Mouse (Mus musculus): ENCODE measurements around the gene Ltbr. TPM values are rescaled to one million over a fixed set of nuclear protein-coding genes. Genes with fewer than 3 reads are reported as not detected.

Gene Ltbr
- 10 to 100 TPM; 11.1 to 13.0 TPM for total RNA-seq (2021)
- long read RNA-seq, partial matches to known transcripts, result 2 of 5 reads
- long read RNA-seq, other reads (novel, unspliced or antisense), result 0 of 5 reads

DNA sequence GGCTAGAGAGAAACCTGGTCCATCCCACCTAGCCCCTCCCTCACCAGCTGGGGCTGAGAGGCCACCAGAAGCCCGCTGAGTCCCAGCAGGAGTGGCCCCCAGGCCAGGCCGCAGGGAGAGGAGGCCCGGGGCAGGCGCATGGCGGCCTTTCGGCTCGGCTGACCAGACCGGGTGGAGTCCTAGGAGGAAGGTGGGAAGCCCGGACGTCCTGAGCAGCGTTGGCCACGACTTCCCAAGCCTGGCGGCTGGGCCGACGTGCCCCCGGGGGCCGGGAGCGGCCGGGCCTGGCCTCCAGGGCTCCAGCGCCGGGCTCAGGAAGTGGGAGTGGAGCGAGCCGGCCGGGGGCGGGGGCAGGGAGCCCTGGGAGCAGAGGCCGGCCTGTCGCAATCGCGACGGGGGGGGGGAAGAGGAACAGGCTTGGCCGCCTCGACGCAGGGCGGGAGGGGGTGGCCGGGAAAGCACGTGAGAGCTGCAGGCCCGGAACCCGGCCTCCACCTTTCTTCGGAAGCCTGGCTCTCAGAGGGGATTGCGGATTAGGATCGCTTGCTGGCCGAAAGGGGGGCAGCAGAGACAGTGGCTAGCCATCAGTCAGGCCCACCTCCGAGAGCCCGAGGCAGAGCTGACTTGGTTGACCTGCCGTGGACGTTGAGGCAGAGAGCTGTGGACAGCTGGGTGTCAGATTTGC is at the start of gene Ltbr:
Gene Ltbr (minus strand): TSS at position 340 of the 685 bp plus-strand sequence.
- peak; percentile 50 to 63 for DNase-seq (ENCODE audit: low spot score in 2 of 2)

DNA sequence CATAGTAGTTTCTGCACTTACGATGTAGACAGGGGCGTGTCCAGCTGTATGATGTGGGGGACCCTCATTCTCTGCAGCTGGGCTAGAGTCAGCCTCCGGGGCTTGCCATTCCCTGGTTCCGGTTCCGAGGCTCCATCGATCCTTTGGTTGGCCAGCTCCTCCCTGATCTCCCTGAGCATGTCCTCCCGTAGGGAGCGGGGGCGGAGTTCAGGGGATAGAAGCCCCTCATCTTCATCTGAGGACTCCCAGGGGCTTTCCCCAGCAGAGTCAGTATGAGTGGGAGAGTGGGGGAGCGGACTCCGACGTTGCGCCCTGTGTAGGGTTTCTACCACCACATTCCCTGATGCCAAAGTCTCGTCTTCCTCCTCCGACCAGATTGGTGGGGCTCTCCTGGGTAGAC is 49.3 kb upstream of the Ltbr start:
- DNase-seq (ENCODE audit: low spot score in 2 of 2), result no peak

DNA sequence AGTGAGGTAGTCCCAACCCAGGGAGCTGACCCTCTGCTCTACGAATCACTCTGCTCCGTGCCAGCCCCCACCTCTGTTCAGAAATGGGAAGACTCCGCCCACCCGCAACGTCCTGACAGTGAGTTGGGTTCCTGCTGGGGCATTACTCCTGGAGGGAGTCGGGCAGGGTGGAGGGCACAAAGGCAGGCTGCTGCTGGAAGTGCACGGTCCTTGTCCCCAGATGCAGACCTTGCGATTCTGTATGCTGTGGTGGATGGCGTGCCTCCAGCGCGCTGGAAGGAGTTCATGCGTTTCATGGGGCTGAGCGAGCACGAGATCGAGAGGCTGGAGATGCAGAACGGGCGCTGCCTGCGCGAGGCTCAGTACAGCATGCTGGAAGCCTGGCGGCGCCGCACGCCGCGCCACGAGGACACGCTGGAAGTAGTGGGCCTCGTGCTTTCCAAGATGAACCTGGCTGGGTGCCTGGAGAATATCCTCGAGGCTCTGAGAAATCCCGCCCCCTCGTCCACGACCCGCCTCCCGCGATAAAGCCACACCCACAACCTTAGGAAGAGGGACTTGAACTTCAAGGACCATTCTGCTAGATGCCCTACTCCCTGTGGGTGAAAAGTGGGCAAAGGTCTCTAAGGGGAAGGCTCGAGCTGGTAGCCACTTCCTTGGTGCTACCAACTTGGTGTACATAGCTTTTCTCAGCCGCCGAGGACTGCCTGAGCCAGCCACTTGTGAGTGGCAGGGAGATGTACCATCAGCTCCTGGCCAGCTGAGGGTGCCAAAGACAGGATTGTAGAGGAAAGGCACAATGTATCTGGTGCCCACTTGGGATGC is 48.0 kb upstream of the Ltbr start:
- peak; percentile 53 to 61 for DNase-seq (ENCODE audit: low spot score in 2 of 2)

DNA sequence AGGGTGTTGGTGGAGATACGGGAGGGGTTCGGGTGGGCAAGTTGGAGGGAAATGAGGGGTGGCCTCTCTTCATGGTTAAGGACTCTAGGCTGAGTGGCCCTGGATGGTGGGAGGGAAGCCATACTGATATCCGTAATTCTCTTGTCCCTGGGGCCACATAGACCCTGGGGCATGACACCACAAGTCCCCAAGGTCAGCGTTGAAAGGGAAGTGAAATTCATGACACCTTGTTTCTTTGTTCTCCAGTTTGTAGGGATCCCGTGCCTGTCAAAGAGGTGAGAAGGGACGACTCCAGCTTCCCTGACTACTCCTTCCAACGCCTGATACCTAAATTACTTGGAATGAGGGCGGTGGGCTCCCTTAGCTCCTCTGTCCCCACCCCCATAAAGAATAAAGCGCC is 47.2 kb upstream of the Ltbr start:
- DNase-seq (ENCODE audit: low spot score in 2 of 2), result no peak

DNA sequence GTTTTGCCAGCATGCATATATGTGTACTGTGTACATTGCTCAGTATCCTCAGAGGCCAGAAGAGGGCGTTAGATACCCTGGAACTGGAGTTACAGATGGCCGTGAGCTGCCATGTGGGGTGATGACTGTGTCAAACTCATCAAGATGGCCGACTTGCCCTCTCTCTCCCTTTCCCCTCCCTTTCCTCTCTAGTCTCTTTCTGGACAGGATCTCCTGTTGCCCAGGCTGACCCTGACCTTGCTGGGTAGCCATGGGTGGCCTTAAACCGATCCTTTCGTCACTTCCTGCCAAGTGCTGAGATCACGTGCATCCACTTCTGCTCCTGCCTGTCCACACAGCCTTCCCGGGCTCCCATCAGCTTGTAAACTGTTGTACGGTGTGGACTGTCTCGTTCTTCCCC is 46.3 kb upstream of the Ltbr start:
- DNase-seq (ENCODE audit: low spot score in 2 of 2), result no peak

DNA sequence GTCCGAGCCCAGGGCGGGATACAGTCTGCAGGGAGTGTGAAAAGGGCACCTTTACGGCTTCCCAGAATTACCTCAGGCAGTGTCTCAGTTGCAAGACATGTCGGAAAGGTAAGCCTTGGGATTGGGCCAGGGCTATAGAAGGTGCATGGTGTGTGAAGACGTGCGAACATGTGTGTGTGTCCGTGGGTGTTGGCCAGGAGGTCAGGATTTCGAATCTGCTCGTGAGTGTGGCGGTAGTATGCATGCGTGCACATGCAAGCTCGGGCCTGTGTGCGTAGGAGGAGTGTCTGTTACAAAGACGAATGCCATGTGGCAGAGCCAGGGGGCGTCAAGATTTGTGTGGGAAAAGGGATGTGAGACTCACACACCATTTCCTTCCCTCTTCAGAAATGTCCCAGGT is 43.6 kb upstream of the Ltbr start:
- DNase-seq (ENCODE audit: low spot score in 2 of 2), result no peak

DNA sequence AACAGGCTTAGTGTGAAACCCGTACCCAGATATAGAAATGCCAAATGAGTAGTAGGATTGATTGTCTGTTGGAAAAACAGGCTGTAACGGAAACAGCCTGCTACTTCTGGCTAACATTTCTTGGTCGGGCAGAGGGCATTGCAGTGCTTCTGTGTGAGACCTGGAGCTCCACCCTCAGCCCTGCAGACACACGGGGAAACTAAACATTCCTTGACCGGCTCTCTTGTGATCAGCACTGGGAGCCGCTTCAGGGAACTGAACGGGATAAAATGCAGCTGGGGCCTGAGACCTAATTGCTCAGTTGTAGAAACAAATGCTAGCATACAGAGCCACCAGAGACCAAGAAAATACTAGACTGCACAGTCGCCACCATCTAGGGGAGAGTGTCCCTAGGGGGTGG is 42.6 kb upstream of the Ltbr start:
- no peak for DNase-seq (ENCODE audit: low spot score in 2 of 2)

DNA sequence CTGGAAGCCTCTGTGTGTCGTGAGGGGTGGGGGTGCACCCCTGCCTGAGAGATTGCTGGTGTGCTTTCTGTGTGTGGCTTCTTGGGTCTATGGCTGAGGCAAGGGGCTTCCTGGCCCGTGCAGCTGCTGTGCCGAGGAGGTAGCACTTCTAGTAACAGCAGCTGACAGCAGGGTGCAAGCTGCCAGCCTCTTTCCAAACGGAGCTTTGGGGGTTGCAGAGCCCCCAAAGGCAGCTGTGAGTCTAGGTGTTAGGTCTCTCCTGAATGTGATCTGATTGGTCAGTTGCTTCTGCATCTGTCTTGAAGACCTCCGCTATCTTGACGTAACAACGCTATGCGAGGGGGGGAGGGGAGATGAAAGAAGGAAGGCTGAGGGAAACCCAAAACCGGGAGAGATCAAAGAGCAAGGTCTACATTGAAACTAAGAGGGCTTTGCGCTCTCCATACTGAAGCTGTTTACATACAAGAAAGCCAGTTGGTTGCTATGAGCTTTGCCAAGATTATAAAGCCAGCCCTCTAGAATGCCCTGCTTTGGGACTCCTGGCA is 41.6 kb upstream of the Ltbr start:
- DNase-seq (ENCODE audit: low spot score in 2 of 2), result no peak

DNA sequence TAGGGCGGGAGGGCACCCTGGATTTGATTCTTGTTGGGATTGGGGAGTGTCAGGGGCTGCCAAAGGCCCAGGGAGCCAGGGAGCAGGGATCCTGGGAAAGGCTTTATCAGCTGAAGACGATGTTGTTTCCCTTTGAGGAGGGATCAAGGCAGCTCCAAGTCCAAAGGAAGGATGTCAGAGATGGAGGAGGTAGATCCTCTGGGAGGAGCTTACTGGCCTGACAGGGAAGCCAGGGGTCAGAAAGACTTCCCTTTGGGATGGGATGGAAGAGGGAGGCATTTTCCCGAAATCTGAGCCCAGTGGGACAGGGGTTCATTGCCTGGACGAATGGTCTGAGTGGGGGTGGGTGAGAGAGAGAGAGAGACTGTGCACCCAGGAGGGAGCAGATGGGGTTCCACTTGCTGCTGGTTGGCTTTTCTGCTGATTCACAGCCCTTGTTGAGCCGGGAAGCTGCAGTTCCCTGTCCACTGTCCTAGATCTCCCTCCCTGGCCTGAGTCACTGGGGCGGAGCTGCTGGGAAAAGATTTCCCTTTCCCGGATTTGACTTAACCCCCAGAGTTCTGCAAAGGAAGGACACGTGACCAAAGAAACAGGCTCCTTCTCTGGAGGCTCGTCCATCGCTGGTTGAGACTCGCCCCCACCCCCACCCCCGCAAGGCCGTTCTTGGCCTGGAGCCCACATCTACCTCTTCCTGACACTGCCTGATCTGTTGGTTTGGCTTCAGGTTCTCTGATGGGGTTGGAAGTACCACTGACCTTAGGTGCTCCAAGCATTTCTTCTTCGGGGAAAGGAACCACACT is 40.9 kb upstream of the Ltbr start:
- DNase-seq (ENCODE audit: low spot score in 2 of 2), result no peak

DNA sequence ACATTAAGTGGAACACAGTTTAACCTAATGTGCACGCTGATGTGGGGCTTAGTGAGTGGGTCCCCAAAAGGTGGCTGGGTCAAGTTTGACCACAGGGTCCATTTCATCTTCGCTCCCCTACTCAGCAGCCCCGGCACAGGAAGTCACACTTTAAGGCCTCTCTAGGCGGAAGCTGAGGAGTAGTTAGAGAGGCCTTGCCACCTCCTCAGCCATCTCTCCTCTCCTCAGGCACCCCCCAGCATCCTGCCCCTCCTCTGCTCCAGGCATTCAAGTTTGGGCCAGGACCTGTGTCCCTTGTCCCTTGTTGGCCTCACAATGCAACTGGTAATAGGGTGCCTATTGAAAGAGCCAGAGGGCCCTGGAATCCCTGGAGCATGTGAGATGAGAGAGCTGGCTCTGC is 40.0 kb upstream of the Ltbr start:
- DNase-seq (ENCODE audit: low spot score in 2 of 2), result no peak

DNA sequence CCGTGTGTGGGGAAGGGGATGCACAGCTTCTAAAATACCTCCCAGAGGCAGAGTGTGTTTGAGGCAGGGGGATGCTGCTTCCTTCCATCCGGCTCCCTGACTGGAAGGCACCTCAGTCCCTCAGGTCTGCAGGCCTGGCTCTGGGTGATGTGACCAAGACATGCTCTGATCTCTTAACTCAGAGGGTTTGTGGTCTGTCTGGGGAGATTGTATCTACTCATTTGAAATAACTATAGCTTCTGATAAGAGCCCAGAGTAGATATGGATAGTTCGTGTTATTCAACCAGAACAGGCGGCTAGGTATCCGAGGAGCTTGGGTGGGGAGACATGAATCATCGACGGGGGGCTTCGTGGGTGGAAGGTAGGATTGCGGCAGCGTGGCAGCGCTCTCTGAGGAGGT is 39.5 kb upstream of the Ltbr start:
- DNase-seq (ENCODE audit: low spot score in 2 of 2), result no peak

DNA sequence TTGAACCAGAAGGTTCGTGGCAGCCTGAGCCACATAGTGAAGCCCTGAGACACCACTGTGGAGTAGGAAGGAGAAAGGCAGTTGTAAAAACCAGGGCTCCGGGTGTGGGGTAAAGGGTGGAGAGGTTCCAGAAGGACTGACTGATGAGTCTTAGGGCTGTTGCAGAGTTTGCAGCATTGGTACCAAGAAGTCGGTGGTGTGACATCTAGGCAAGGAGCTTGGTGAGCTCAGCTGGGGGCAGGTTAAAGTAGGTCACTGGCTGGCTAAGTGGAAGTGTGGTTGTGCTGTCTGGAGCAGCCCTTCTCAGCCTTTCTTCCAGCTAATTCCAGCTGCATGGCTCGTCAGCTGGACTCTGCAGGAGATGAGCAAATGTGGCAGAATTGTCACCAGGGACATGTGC is 39.1 kb upstream of the Ltbr start:
- DNase-seq (ENCODE audit: low spot score in 2 of 2), result no peak

DNA sequence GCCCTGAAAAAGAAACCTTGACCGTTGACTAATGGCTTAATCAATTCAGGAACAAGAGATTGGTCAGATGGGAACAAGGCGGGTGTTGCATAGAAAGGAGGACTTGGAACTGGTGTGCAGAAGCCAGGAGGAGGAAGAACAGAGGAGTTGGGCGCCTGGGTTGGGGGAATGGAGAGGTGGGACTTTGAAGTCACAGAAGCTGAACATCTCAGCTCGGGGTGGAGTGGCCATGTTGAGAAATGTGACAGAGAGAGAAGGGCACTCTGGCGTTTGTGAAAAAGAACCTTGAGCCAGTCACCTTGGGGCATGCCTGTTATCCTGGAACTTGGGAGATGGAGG is 38.3 kb upstream of the Ltbr start:
- DNase-seq (ENCODE audit: low spot score in 2 of 2), result no peak

DNA sequence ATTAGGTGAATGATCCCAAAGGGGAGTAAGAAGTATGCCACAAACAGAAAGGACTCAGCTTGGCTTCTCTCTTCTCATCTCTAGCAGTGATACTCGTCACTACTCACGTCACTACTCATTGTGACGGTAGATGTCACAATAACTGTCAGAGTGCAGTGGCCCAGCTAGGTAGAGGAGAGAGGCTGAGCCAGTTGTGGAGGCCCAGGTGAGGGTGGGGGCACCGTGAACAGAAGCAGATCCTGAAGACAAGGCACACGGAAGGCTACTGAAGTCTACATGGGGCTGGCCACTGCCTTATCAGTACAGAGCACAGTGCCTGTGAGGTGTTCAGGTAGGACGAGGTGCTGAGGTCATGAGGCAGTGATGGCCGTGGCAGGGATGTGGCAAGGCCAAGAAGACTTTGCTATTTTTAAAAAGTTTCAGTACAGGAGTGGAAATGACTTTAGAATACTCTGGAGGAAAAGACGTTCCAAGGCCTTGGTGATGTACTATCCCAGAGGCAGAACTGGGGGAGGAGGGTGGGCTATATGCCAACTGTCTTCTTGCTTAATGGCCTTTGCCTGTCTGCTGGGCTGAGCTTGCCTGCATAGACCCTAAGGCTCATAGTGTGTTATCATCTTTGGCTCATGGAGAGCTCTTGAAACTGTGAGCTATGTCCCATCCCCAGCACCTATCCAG is 37.8 kb upstream of the Ltbr start:
- no peak for DNase-seq (ENCODE audit: low spot score in 2 of 2)

DNA sequence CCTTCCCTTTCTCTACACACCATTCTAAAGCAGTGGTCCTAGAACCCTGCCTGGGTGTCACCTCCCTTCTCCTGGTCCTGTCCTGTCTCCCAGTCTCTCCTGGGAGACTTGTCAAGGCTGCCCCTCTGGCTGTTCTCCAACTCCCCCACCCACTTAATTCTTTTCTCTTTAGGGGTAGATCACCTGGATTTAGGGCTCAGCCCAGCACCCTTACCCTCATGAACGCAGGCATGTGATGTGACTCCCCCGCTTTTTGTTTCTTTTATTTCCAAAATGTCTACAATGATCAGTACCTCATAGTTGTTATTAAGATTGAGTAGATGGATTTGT is 37.3 kb upstream of the Ltbr start:
- no peak for DNase-seq (ENCODE audit: low spot score in 2 of 2)

DNA sequence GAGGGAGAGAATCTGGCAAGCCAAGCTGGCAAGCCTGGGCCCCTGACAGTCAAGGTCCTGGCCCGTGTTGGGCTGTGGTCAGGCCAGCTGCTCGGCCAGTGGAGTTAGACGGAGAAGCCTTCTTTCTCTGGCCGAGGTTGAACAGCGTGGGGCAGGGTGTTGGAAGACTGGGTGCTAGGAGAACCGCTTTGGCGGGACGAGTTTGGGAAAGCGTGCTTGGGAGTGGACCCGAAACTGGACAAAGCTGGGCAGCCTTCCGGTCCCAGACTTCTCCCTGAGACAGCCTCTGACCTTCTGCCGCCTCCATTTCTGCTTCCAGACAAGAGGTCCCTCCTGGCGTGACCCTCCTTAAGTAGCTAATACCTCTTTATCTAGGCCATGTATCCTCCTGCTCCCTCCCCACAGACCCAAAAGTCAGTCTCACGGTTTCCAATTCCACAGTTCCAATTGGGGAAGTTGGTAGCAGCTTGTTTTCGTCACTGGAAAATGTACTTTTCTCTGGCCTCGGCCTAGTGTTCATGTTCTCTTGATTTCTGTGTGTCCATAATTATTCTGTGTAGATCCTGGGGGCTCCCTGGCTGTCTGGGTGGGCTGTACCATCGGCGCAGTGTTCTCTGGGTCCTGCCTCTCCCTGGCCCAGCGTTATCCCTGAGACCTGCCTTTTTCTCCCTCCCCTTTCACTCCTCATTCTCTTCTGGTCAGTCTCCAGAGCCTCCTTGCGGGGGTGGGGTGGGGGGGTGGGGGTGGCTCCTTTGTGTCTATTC is 36.7 kb upstream of the Ltbr start:
- no peak for DNase-seq (ENCODE audit: low spot score in 2 of 2)

DNA sequence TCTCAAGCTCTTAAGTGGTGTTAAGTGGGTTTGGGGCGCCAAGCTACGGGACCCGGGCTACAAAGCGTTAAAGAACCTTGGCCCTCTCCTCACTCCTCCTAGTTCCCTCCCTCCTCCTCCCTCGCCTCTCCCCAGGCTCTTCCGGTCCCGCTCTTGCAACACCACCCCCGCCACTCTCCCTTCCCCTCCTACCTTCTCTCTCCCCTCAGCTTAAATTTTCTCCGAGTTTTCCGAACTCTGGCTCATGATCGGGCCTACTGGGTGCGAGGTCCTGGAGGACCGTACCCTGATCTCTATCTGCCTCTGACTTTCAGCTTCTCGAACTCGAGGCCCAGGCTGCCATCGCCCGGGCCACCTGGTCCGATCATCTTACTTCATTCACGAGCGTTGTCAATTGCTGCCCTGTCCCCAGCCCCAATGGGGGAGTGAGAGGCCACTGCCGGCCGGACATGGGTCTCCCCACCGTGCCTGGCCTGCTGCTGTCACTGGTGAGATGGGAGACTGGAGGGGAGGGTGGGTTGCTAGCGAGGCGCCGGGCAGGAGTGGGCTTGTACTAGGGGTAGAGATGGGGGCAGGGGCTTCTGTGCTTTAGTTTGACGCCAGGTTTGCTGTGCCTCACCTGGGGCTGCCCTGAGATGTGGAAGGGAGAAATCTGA is 36.0 kb upstream of the Ltbr start:
- DNase-seq (ENCODE audit: low spot score in 2 of 2), result peak in 1 of 2 experiments; percentile 35

DNA sequence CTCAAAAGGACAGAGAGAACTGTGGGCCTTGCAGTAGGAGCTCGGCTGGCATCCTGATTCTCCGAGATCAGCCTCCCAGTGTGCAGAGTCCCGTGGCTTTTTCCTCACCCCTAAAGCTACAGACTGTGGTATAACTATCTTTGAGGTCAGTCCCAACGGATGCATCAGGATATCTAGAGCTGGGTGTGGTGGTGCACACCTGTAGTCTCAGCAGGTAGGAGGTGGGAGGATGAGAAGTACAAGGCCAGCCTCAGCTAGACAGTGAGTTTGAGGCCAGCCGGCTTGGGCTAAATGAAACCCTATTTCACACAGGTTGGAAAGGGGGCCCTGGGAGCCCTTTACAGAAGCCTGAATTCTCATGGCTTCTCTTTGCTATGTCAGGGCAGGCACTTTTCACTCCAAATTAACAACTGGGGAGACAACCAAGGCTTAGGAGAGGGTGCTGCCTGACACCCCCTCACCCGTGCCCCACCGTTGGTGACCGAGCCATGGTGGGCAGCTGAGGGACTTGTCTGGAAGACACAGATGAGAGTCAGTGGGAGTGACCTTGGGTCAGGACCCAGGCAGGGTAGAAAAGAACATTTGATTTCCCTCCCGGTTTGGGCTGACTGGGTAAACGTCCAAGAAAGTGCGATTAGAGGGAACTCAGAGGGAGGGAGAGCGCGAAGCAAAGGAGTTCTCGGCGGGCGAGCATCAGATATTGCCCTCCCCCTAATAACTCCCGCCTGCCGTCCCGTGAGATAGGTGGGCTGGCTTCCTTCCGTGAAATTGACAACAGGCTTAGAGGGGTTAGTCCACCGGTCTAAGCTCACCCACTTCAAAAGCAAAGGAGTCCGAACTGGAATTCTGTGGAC is 35.3 kb upstream of the Ltbr start, which contains the start of gene Tnfrsf1a:
Gene Tnfrsf1a (plus strand): TSS at position 642 of the 854 bp plus-strand sequence.
- DNase-seq (ENCODE audit: low spot score in 2 of 2), result no peak

DNA sequence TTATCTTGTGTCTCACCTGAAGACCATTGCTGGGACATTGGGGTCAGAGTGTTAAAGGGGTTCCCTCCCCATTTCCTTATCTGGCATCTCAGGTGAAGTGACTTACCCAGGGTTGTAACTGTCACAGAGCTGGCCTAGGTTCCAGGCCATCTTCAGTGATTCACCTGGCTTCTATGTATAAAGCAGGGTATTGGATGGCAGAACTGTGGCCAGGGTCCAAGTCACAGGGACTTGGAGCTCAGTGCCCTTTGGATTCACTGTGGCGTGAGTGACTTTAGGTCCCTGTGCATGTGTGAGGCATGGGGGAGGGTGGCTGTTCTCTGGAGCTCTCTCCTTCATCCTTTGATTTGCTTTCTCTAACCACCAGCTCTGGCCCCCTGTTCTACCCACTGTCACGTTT is 32.3 kb upstream of the Ltbr start:
- no peak for DNase-seq (ENCODE audit: low spot score in 2 of 2)
